Mouse (Mus musculus) adrenal gland, postnatal 4 days (tissue): ENCODE results near the gene Ptger4. TPM values are rescaled to one million over a fixed set of nuclear protein-coding genes. Genes with fewer than 3 reads are reported as not detected.
A peak's percentile ranks its signal among the peaks of the same experiment; 100 is the strongest.

ENCODE experiments used
- DNase-seq, 2 experiments: peaks; one replicate each; pipeline ENCODE4 v3.0.0; 2021 to 2022; ENCODE audit warnings: low spot score in 2 of 2, mixed read lengths in 2 of 2
- long read RNA-seq, 2 experiments: library from polyadenylated mRNA; stranded (forward); transcript quantifications; one replicate each; pipeline ENCODE4 v2.0.0; 2021
- total RNA-seq, 2 experiments: library from RNA; stranded (reverse); gene quantifications; 2 replicates each; pipeline ENCODE4 v1.2.3; 2021

Ptger4 gene
- total RNA-seq, result 1 to 10 TPM; 2.0 to 3.1 TPM
- long read RNA-seq, experiment 1, partial matches to known transcripts, result 0 of 1 reads
- long read RNA-seq, experiment 1, other reads (novel, unspliced or antisense), result 1 of 1 reads
- long read RNA-seq, experiment 2, partial matches to known transcripts, result 3 of 6 reads
- long read RNA-seq, experiment 2, other reads (novel, unspliced or antisense), result 1 of 6 reads

GRCm38 (mm10) chr15:5243959-5244905 lies at the start of gene Ptger4:
Ptger4 (minus strand) TSS chr15:5244187.
- peak; percentile 77 to 79 for DNase-seq

GRCm38 (mm10) chr15:5288412-5288811 lies 44.4 kb upstream of the Ptger4 start:
- no peak for DNase-seq

- DNase-seq, result no peak
Measured at GRCm38 (mm10) chr15:5287072-5287471, 43.1 kb upstream of the Ptger4 start.

GRCm38 (mm10) chr15:5281316-5281715 lies 37.3 kb upstream of the Ptger4 start:
- no peak for DNase-seq

GRCm38 (mm10) chr15:5279831-5280230 lies 35.8 kb upstream of the Ptger4 start:
- no peak for DNase-seq

- no peak for DNase-seq
Measured at GRCm38 (mm10) chr15:5278525-5278924, 34.5 kb upstream of the Ptger4 start.

GRCm38 (mm10) chr15:5273981-5274380 lies 30.0 kb upstream of the Ptger4 start:
- no peak for DNase-seq

GRCm38 (mm10) chr15:5266095-5266494 lies 22.1 kb upstream of the Ptger4 start:
- DNase-seq, result no peak

GRCm38 (mm10) chr15:5262874-5263504 lies 19.0 kb upstream of the Ptger4 start:
- no peak for DNase-seq

GRCm38 (mm10) chr15:5262095-5262667 lies 18.2 kb upstream of the Ptger4 start:
- DNase-seq, result no peak

GRCm38 (mm10) chr15:5261004-5261403 lies 17.0 kb upstream of the Ptger4 start:
- DNase-seq, result no peak

- DNase-seq, result no peak
Measured at GRCm38 (mm10) chr15:5260183-5260582, 16.2 kb upstream of the Ptger4 start.

GRCm38 (mm10) chr15:5250182-5250581 lies 6.2 kb upstream of the Ptger4 start:
- DNase-seq, result no peak

GRCm38 (mm10) chr15:5243036-5243958 lies 690 bp downstream of the Ptger4 start:
- DNase-seq, result no peak

GRCm38 (mm10) chr15:5242241-5243035 lies 1.5 kb downstream of the Ptger4 start:
- DNase-seq, result no peak

- DNase-seq, result peak in 1 of 2 experiments; percentile 7
Measured at GRCm38 (mm10) chr15:5241304-5242201, 2.4 kb downstream of the Ptger4 start.

- DNase-seq, result no peak
Measured at GRCm38 (mm10) chr15:5240360-5240759, 3.6 kb downstream of the Ptger4 start.

GRCm38 (mm10) chr15:5239901-5240300 lies 4.1 kb downstream of the Ptger4 start:
- no peak for DNase-seq

GRCm38 (mm10) chr15:5239361-5239760 lies 4.6 kb downstream of the Ptger4 start:
- DNase-seq, result no peak
